Mouse (Mus musculus) adrenal gland, postnatal 4 days (tissue): ENCODE measurements around the gene Camkv. TPM values are rescaled to one million over a fixed set of nuclear protein-coding genes. Genes with fewer than 3 reads are reported as not detected.

ENCODE experiments used
- DNase-seq, 2 experiments: peaks; one replicate each; pipeline ENCODE4 v3.0.0; 2021 to 2022; ENCODE audit warnings: low spot score in 2 of 2, mixed read lengths in 2 of 2
- total RNA-seq, 2 experiments: library from RNA; stranded (reverse); gene quantifications; 2 replicates each; pipeline ENCODE4 v1.2.3; 2021

Gene Camkv
- total RNA-seq, 2 experiments from 2014 or later = 3.5 to 4.0 TPM

DNA sequence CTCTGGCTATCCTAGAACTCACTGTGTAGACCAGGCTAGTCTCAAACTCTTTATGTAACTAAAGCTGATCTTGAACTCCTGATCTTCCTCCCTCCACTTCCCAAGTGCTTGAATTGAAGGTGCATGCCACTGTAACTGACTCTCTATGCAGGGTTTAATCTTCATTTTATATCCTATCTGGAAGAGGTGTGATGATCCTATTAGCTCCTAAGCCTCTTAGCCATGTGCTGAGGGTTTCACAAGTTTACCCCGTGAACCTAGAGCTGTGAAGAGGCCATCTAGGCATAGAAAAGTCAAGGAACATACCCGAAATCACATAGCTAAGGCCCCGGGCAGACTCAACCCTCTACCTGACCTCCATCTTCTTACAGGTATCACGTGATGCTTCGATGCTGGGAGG is 16.0 kb upstream of the Camkv start:
- DNase-seq = no peak

DNA sequence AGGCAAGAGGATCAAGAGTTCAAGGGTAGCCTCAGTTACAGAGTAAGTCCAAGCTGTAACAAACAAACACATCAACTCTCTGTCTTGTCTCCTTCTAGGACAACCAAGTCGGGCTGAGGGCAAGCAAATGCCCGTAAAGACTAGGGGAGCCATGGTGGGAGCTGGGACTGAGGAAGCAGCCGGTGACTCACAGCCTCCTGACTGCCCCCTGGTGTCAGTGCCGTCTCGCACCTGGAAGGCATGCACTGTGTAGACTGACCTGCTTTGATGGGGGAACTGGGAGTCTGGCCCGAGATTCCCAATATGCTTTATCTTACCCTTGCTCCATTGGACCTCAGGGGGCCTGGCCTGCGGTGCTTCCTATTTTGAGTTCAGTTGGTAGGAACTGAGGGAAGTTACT is 12.5 kb upstream of the Camkv start:
- no peak for DNase-seq

DNA sequence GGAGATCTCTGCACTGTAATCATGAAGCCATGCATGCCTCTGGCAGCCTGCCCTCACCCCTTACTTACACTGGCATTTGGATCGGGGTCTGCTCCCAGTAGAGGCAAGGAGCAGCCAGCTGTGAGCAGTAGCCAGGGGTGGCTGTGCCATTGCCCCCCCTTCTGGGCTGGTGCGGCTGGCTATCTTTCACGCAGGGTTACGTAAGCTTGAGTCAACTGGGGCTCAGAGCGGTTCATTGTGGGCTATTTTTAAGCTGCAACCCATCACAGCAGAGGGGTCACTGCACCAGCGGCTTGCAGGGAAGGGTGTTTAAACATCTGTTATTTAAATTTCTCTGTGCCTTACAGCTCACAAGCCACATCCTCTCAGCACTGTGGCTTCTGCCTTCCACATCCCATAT is 11.5 kb upstream of the Camkv start:
- no peak for DNase-seq

DNA sequence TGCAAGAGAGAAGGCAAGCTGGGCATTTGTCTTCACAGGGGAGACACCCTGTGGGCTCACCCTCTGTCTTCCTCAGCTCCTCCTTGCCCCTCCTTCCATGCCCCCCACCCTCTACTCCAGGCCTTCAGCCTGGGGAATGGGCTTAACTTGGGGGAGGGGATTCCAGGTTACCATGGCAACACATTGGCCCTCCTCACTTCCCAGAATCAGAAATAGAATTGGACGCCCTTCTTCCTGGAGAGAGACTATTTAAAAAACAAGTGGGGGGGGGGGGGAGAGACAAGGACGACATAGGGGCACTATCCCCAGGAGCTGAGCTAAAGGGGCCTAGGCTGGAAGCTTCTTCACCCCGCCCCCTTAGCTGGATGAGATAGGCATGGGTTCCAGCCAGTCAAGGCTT is 10.2 kb upstream of the Camkv start:
- DNase-seq = no peak

DNA sequence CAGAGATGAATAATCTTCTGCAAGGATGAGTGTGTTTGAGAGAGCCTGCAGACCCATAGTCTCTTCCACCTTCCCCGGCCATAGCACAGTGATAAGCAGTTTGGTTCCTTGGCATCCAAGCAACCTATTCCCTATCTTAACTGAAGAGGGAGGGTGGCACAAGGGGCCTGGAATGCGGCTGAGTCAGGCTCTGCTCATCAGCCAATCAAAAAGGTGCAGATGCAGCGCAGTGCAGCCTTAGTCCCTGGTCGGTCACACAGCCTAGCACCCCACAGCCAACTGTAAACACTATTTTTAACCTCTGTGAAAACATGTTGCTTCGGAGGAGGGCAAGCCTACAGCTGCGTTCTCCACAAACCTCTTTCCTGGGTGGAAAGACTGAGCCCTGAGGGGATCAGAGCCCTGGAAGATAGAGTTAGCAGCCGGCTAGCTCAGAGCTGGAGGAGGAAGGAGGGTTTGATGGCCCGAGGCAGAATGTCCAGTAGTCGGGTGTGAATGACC is 8.5 kb upstream of the Camkv start:
- DNase-seq = no peak

DNA sequence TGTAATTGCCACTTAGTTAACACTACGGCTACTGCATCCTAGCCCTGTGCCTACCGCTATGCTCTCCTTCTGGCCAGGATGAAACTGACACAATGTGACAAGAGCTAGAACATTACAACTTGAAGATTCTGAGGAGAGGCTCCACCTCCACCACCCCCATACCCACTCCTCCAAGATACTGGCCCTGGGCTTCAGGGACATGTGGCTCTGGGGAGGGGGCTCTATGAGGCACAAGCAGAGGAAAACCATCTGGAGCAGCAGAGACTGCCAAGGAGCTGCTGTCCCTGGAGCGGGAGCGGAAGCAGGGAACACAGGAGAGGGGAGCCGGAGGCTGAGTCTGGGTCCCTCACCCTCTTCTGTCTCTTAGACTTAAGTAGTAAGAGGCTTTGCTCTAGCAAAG is 7.7 kb upstream of the Camkv start:
- no peak for DNase-seq

DNA sequence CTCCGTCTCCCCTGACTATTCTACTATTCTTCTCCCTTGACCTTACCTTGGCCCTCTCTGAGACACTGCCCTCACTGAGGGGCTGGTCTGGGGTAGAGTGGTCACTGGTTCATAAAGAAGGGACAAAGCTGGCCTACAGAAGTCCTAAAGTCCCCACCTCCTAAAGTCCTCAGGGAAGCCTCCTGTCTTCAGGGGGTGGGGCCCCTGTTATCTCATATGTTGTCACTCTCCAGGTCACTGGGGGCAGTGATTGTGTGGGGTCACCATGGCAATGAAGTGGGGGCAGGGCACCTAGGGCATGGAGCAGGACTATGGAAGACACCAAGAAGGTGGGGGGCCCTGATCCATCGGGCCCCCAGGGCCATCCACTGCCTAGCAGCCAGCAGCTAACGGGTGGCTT is 7.3 kb upstream of the Camkv start, which contains the start of gene Actl11:
Gene Actl11, plus strand, starts transcription at position 301 of the 400 bp plus-strand sequence.
- no peak for DNase-seq

DNA sequence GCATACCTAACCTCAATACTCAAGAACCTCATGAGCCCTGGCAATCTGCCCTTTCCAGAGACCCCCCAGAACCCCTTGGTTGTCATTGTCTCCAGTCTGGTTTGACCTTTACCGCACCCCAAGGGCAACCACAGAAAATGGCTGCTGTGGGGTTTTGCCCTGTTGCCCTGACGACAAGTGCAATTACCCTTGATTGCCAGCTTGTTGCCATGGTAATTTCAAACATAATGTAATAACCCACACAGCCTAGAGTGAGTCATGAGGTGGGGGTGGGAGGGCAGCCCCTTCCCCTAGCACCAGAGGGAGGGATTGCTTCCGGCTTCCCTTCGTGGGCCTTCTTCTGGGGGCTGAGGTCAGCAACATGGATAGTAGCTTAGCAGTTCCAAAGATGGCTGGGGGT is 3.3 kb upstream of the Camkv start:
- DNase-seq = no peak

DNA sequence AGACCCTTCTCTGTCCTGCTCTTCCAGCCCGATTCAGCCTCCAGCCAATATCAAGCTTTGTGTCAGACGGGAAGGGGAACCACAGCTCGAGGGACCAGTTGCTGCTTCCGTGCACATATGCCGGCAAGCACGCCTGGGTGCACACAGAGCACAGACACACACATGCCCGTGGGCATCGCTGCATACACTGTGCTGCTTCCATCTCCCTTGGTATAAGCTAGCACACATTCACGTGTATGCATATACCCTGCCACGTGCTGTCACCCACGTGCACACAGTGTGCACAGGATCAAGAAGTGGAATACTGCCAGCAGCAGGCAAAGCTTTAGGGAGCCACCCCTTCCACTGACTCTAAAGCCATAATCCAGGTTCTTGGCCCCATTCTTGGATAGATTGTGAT is 1.3 kb upstream of the Camkv start:
- no peak for DNase-seq

DNA sequence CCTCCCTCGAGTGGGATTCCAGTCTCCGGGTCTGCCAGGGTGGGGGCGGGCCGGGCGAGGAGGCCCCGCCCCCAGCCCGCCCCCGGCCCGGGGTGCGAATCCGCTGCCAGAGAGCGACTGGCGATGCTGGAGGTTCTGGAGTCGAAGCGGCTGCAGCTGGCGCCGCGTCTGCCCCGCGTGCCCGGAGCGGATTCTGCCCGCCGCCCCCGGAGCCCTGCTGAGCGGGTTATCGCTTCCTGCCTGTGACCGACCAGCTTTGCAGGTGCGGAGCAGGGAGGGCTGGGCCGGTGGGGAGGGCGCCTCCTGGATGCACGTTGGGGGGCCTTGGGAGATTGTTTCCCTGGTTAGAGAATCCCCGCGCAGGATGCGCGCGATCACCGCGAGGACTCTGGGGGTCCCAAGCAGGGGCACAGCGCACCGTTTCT is 328 bp downstream of the Camkv start:
- DNase-seq = no peak

DNA sequence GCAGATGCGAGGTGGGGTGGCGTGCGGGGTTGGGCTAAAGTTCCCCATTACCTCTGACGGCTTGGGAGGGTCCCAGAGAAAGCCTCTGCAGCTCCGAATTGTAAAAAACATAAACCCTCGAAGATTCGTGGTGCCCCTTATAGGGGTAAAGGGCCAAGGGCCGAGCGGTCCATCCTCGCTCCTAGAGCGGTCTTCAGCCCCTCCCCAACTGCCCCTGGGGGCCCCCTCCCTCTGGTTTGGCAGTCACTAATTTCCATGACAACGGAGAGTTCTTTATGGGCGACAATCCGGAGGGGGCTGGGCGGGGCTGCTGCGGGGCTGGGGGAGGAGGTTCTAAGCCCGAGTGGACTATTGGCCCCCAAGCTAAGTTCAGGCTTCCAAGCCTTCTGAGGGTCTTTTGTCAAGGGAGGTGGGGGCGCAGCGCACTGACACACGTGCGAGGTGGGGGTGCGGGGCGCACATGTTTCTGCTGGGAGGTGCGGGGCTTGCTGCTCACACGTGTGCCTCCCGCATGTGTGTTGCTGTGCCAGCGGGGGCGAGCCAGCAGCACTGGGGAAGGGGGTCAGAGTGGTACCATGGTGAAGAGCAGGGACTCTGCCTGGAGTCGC is 845 bp downstream of the Camkv start:
- DNase-seq = no peak

DNA sequence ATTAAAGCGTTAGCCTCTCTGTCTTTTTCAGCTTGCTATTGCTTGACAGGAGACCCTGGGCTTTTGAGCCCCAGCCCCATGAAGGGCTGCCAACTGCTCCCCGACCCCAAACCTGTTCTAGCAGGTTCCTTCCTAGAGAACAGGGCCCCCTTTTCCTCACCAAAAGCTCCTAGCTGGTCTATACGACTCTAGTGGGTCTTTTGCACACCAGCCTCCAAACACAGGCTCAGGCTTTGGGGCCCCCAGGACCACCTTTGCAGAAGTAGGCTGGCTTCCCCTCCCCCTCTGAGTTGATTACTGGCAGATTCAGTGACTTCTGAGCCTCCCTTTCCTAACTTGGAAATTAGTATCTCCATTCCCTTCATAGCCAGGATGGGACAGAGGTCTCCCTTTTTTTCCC is 1.4 kb downstream of the Camkv start:
- DNase-seq = no peak

DNA sequence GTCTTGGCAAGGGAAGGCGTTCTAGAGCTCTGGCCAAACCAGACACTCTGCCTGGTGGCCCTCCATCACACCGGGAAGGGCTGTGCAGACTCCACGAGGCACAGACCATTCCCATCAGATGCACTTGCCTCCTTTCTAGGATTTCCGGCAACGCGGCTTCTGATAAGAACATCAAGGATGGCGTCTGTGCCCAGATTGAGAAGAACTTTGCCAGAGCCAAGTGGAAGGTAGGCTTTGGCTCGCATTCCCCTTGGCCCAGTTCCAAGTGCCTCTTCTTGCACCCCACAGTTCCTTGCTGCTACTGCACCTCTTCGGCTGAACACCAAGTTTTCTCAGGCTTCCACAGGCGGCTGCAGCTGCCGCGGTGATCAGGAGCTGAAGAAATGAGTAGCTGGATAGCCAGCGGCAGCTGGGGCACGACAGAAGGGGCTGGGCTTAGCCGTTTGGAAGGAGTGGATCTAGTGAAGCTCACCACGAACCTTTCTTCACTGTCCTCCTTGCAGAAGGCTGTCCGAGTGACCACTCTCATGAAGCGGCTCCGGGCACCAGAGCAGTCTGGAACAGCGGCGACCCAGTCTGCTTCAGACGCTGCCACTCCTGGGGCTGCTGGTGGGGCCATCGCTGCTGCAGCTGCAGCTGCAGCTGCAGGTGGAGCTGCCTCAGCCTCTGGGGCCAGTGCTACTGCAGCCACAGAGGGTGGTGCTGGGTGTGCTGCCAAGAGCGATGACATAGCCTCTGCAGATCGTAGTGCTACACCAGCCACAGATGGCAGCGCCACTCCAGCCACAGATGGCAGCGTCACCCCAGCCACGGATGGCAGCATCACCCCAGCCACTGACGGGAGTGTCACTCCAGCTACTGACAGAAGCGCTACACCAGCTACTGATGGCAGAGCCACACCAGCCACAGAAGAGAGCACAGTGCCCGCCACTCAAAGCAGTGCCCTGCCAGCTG is 12.0 kb downstream of the Camkv start:
- DNase-seq = no peak

DNA sequence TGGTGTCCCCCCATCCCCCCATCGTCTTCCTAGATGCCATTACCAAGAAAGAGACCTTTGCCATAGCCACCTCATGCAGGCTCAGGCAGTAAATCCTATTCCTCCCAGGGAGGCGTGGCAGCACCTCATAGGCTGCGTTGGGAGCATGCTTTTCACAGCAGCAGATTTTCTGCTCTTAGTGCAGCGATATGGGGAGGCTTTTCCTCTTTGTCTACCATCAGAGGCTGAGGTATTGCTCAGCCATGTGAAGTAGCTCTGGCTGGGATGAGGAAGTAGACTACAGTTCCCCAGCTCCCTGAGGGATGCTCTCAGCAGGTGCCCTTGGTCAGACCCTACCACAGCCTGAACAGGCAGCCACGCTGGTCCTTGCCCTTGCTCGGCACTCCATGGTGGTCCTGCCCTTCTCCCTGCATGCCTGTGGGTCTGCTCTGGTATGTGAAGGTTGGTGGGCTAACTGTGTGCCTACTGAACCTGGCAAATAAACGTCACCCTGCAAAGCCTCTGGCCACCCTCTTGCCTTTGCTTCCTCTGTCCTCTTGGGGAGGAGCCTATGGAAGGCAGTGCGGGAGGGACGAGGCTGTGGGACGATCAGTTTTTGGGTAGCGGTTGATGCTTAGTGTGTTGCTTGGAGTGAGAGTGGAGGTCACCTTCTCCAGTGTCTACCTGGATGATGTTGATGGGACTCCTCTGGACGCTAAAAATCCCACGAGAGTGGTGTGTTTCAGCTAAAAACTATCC is 13.9 kb downstream of the Camkv start:
- no peak for DNase-seq

DNA sequence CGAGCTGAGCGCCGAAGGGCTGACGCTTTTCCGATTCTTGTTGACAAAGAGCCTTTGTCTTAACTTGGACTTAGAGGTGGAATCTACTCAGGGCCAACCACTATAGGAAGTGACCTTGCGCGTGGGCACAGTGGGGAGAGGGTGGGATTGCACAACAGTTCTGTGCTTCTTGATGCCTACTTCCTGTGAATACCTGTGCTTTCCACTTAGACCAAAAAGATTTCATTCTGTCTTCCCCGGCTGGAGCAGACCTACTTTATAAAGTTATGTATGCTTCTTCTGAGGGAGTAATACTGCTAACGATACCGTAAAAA is 14.4 kb downstream of the Camkv start, which contains the start of gene Traip:
Gene Traip, plus strand, starts transcription at position 215 of the 314 bp plus-strand sequence.
- no peak for DNase-seq

DNA sequence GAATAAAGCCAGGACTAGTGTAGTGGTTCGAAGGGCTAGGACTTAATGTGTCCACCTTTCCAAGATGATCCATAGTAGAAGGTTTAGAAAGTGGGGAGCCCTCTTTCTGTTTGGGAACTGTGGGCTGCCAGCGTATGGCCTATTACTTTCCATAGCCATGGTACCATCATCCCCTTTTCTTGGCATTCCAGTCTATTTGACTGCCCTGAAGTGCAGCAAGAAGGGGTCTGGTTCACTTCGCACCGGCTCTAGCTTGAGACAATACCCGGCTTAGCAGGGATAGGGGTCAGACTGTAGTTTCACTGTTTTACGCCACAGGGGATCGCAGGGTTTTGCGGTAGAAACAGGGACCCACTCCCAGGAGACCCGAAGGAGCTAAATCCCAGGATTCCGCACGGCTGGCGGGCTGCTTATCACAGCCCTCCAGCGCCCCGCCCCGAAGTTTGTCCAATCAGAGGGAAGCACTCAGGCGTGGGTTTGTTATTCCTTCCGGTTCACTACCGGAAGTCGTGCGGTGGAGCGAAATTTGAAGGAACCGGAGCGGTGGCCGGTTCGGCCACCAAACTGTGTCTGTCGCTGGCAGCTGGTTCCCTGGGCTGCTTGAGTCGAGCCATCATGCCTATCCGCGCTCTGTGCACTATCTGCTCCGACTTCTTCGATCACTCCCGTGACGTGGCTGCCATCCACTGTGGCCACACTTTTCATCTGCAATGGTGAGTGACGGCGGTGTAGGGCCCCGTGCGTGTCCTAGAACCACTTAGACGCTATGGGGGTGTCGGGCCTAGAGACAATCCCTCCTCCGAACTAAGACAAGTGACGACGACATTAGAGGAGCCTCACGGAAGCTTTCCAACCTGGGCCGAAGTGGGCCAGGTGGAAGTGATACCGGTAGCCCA is 15.2 kb downstream of the Camkv start:
- peak; percentile 82 to 87 for DNase-seq

DNA sequence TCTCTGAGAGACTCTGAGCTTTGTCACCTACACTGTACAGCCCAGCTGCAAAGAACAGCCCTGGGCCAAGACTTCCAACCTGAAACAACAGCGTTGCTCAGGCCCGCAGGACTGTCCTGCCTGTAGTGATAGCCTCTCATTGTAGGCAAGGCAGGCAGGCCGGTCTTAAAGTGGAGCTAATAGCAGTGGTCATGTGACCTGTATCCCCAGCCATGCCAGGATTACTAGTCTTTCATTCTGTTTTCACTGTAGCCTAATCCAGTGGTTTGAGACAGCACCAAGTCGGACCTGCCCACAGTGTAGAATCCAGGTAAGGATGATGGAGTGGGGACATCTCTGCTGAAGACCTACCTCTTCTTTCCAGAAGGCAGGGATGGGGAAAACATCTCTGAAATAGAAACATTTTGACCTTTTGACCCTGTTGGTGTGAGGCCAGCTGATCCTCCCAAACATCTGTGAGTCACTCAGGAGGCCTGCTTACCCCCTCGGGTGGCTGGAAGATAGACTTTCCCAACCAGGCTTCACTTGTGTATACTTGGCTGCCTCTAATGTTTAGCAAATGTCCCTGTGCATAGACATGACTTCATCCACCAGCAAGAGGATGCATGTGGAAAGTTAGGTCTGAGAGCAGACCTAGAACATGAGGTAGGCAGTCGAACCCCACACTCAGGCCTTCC is 20.3 kb downstream of the Camkv start:
- no peak for DNase-seq

DNA sequence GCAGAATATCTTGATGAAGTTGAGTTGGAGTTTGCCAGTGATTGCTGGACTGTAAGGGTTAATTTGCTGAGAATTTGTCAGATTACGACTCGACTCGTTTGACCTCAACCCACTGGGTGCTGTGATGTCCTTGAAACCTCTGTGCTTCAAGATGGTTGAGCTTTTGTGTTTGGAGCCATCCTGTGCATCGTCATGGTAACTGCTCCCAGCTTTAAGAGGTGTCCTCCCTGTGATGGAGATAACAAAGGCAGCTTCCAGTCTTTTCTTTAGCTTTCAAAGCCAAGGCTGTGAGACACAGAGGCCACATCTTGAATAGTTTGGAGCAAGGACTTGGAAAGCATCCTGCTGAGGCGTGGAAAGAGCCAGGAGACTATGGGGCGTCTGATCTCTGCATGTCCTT is 21.7 kb downstream of the Camkv start:
- no peak for DNase-seq

DNA sequence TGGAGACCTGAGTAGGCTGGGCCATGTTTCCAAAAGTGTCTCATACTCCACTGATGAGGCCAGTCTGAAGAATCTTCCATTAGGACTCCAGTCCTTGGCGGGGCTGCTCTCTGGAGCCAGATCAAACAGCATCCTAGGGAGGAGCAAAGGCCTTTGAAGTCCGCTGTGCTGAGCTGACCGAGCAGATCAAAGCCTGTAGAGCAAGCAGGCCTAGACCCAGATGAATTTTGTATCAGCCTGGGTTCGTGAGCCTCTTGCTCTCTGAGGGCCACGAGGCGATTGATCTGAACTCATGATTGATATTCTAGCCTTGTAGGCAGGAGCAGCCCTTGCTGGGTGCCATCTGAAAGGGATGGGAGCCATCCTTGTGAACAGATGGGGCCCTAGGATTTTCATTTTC is 24.4 kb downstream of the Camkv start:
- DNase-seq = no peak

DNA sequence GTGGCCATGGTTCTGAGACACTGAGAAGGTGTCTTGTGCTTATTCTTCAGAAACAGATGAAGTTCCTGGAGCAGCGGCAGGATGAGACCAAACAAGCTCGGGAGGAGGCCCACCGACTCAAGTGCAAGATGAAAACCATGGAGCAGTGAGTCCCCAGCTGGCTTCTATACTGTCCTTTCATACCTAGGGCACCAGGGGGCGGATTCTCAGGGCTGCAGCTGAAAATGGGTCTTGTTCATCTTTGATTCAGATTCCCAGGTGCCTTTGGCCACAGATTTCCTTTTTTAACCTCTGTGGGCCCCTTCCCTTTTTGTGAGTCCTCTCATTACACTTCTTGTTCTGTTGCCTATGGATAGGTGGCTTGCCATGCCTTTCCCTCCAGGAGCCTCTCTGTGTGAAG is 25.5 kb downstream of the Camkv start:
- no peak for DNase-seq
